Mouse (Mus musculus) erythroblast, embryonic 14.5 days (primary cell): ENCODE measurements around the gene Col1a1.

Experiments
- GATA1 ChIP-seq: IDR thresholded peaks from 2 replicates; pipeline ENCODE4 v1.6.1; 2012; ENCODE audit warnings: low read length, inconsistent platforms, mixed read lengths
- TAL1 ChIP-seq: IDR thresholded peaks from 3 replicates; pipeline ENCODE4 v1.6.1; 2012; ENCODE audit warnings: low read length, inconsistent platforms, mixed read lengths

GRCm38 (mm10) chr11:94992480-94992753, 56.4 kb downstream of the Col1a1 start:
- TF ChIP-seq GATA1 = no peak
- TF ChIP-seq TAL1 = no peak
